Mouse (Mus musculus): ENCODE measurements around the gene Immp2l.
"Not testable (repeated sequence)": the region's sequence is repeated elsewhere in the genome, so short reads cannot be mapped to it uniquely, and the experiment has no call there.

The Immp2l gene

DNA sequence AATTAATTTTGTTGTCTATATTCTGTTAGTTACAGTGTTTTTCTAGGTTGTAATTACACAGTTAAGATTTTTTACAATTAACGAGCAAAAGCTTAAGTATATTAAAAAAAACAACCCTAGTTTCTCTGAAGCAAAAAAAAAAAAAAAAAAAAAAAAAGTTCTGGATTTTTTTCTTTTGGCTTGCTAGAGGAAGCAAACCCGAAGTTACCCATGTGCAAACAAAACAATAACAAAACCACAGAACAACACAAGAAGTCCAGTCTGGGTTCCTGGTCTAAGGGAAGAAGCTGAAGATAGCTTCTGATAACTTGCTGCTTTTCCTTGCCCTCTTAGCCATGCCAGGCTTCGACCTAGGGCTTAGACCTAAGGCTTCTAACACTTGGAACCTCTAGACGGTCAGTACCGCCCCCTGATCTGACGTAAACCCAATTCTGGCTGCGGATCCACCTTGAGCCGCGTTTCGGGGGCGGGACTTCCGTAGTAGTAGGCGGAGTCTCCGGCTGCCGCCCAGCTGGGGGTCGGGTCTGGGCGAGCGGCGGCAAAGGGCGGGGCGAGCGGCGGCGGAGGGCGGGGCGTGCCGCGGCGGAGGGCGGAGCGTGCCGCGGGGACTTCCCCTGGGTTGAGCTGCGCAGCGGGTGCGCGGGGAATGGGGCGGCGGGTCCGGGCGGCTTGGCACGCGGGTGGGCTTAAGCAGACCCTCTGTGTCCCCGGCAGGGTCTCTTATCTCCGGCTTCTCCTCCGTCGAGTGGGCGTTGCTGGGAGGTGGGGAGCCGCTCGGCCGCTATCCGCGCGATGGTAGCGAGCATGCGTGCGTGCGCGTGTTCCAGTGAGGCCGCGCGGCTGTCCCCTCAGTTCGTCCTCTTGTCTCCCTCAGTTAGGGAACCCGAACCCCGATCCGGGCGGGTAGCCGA is at the start of gene Immp2l:
TSS of gene Immp2l (plus strand) at position 580 of the 911 bp plus-strand sequence.
- DNase-seq (ENCODE audit: low spot score in 2 of 2) = peak; percentile 94 to 97

DNA sequence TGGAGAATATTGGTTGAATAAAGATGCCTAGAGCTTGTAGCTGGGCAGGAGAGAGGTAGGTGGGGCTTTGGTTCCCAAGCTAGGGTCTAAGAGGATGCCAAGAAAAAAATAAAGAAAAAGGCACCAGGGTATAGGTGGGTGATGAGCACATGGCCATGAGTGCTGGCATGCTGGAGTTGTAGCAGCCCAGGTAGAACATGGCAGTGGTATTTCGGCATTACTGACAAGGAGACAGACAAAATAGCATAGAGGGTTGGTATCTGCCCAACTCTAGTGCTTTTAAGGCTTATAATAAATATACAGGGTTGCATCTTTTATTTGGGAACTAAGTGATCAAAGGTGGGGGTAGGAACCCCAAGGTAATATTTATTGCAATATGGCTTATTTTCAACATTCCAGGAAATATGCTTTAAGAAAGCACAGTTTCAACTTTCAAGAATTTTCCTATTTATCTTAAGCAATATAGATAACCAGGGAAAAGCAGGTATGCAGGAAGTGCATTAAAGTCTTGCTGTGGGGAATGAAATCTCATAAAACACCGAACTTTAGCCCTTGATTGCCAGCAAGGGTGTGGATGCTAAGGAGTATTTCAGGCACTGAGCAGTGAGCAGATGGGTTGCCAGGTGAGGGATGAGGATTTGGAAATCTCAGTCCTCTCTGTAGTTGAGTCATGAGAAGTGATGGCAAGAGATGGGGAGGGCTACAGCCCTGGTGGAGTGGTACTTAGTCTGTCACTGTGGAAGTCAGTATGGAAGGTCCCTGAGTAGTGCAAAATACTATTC is 45.0 kb upstream of the Immp2l start:
- no peak for DNase-seq (ENCODE audit: low spot score in 2 of 2)

DNA sequence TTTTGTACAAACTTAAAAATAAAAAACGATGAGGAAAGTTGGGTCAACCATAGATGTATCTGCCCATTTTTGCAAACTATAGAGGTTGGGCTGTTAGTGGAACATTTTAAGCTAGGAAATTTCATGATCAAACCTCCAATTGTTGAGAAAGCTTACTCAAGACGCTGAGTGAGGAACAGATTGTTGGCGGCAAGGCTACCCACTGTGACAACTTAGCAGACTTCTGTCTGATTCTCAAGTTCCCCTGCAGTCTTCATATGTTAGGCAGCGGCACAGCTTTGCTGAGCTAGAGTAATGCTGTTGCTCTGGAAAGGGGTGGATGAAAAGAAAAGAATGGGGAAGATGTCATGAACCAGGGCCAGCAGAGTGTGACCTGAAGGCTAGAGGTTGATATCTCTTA is 44.2 kb upstream of the Immp2l start:
- DNase-seq (ENCODE audit: low spot score in 2 of 2) = no peak

DNA sequence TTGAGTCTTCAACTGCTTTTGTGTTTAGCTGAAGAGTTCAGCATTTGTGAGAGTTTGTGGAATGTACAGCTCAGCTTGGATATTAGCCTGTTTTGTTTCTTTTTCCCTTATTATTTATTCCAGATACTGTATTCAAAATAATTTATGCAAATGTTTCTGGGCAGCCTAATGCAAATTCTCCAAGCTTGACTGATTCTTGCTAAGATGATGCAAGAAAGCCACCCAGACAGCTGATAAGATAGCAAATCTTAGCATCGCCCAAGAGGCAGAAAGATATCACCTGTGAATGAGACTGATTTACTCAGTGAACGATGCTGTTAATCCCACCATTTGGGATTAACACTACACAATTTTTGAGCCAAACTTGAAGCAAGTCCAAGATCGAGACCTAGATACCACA is 43.7 kb upstream of the Immp2l start:
- no peak for DNase-seq (ENCODE audit: low spot score in 2 of 2)

DNA sequence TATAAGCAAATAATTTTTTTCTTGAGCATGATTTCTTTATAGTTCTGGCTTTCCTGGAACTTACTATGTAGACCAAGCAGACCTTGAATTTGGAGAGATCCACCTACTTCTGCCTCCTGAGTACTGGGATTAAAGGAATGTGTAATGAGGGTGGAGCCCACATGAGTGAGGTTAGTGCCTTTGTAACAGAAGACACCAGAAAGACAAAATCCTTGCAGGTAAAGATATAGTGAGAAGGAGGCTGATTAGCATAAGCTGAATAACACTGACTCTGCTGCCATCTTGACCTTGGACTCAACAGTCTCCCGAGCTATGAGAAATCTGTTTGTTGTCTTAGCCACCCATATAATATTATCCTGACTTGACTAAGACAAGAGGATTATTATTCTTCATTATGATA is 40.9 kb upstream of the Immp2l start:
- DNase-seq (ENCODE audit: low spot score in 2 of 2) = no peak

- DNase-seq (ENCODE audit: low spot score in 2 of 2) = no peak
Observed at GRCm38 (mm10) chr12:40984735-40985134, 39.2 kb upstream of the Immp2l start.

DNA sequence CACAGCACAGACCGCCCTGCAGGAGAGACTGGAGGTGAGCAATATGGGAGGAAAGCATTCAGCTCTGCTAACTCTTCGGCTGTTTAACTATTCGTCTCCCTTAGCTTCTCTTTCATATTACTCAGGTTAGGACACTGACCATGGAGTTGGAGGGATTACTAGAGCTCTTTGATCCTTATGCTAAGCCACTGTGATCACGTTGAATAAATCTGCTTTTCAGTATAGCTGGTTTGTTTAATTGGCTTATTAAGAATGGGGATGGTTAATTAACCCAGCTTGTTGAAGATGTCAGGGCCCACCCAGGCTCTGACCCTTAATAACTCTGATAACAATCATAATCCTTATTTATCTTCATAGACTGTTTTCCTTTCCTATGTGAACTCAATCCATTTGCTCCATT is 38.1 kb upstream of the Immp2l start:
- no peak for DNase-seq (ENCODE audit: low spot score in 2 of 2)

- no peak for DNase-seq (ENCODE audit: low spot score in 2 of 2)
Observed at GRCm38 (mm10) chr12:40988311-40989065, 35.4 kb upstream of the Immp2l start.

GRCm38 (mm10) chr12:40991647-40992046 is 32.2 kb upstream of the Immp2l start:
- no peak for DNase-seq (ENCODE audit: low spot score in 2 of 2)

DNA sequence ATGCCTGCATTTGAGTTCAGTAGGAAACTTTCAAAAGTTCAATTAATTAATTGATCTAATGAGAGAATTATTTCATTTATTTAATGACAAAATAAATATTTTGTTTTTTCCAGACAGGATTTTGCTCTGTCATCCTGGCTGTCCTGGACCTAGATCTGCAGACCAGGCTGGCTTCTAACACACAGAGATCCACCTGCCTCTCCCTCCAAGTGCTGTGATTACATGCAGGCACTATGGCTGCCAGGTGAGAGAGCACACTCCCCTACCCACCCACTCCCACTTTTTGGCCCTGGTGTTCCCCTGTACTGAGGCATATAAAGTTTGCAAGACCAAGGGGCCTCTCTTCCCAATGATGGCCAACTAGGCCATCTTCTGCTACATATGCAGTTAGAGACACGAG is 31.7 kb upstream of the Immp2l start:
- not testable (repeated sequence) for DNase-seq (ENCODE audit: low spot score in 2 of 2)

DNA sequence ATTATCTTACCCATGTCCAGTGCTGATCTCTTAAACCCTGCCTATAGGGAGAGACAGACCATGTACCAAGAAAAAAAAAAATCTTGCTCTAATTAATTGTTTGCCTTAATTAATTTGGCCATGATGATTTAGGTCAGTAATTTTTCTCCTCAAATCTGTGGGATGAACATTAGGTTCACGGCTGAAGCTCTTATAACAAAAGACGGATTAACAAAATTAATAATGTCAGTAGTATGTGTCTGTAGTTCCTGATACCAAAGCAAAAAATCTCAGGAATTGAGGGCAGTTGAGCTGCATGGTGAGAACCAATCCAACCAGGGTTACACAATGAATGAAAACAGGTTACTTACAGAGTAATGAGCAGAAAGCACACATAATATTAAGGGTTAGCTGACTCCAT is 29.0 kb upstream of the Immp2l start:
- no peak for DNase-seq (ENCODE audit: low spot score in 2 of 2)

DNA sequence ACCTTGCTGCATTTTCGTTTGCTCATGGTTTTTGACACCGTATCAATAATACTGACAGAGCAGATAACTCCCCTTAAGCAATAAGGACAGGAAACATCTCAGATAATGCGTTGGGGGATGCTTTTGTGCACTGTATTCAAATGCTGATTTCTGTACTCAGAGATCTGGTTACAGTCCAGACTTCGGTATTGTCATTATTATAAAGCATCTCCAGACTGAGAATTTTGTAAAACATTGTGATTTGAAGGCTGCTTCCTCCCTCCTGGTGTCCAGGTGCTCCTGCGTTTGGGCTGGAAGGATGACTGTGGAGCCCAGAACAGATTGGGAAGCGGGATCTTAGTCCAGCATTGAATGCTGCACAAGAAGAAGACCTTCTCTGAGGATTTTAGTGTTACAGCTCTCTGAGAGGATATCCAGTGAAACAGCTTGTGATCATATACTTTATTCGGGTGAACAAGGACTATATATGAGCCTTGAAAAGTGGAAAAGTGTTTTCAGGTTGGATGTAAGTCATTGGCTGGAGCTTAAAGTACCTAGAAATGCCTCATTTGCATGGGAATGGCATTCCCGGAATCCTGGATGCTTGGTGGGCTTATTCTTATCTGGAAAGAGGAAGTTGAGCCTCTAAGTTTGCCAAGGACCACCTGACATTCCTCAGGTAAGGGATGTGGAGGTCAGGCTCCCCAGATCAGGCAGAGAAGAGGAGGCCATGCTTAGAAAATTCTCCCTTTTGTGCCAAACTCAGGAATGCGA is 28.1 kb upstream of the Immp2l start:
- DNase-seq (ENCODE audit: low spot score in 2 of 2) = no peak

DNA sequence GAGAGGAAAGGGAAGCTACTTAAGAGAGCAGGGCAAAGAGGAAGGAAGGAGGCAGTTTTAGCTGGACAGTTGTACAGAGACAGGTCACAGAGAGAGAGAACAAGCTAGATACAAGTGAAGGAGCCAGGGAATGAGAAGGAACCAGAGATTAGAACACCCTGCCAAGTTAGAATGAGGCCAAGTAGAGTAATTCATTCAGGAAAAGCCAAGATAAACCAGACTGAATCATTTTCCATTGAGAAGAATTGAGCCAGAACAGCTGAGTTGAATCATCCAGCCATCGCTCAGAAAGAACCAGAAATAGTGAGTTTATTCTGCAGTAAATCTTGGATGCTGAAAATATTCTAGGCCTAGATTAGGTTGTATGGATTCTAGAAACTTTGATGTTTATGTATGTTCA is 1.4 kb upstream of the Immp2l start:
- no peak for DNase-seq (ENCODE audit: low spot score in 2 of 2)

GRCm38 (mm10) chr12:41024512-41024911 is 622 bp downstream of the Immp2l start:
- no peak for DNase-seq (ENCODE audit: low spot score in 2 of 2)

DNA sequence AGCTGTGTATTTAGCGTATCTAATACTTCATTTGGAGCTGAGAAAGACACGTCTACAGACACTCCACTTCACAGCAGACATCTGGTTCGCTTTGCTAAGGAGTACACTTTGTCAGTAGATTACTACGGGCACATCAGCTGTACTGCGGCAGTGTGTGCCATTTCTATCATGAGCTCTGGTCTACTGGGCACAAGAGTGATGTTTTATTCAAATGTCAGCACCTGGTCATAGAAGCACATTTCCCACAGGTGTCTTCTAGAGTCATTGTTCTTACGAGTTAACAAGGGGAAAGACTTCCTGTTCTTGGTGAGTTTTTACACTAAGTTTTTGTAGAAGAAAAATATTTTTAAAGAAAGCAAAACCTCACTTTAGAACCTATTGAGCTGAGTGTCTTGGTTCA is 3.6 kb downstream of the Immp2l start:
- no peak for DNase-seq (ENCODE audit: low spot score in 2 of 2)

- no peak for DNase-seq (ENCODE audit: low spot score in 2 of 2)
Observed at GRCm38 (mm10) chr12:41031119-41031518, 7.2 kb downstream of the Immp2l start.

GRCm38 (mm10) chr12:41033196-41033595 is 9.3 kb downstream of the Immp2l start:
- DNase-seq (ENCODE audit: low spot score in 2 of 2) = no peak

- DNase-seq (ENCODE audit: low spot score in 2 of 2) = no peak
Observed at GRCm38 (mm10) chr12:41039834-41040233, 15.9 kb downstream of the Immp2l start.

DNA sequence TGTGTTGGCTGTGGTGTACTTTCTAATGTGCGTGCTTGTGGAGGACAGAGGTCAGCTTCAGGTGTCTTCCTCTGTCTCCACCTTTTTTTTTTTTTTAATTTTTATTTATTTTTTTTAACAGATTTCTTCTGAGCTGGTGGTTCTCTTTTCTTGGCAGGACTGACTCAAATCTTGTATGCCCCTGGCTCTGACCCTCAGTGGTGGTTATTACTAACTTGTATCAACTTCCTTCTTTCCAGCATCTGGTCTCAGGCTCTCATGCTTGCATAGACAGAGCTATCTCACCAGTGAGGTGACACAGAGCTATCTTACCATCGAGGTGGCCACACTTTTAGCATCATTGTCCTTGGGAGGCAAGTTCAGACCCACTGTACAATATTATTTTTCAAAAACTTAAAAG is 17.8 kb downstream of the Immp2l start:
- no peak for DNase-seq (ENCODE audit: low spot score in 2 of 2)

DNA sequence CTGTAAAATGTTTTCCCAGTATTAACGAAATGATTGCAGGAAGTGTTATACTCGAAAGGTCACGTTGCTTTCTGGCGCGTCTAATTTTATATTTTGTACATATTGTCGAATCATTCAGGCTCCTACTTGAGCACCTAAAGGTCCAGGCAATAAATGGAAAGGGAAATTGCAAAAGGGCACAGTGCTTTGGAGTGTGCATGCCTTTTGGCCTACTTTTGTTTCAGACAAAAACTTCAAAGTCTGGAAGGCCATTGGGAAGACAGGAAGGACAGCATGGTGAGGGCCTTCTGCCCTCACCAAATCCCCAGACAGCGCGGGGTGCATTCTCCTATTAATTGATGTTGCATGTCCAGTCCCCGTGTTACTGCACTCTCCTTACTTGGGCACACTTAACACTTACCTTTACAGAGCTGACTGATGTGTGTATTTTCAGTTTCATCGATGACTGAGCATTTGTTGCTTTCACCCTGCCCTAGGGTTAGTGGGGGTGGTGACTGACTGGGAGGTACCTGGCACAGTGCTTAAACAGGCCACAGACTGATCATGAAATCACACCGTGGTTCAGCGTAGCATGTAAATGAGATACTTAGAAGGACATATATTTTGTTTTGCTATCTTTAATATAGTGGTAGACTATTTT is 20.7 kb downstream of the Immp2l start:
- no peak for DNase-seq (ENCODE audit: low spot score in 2 of 2)

Measured in thymus, postnatal 10 days (tissue).